Mouse (Mus musculus) thymus, postnatal 10 days (tissue): ENCODE measurements around the gene Spns3.
"Not testable (repeated sequence)": the region's sequence is repeated elsewhere in the genome, so short reads cannot be mapped to it uniquely, and the experiment has no call there.

ENCODE experiments used
- DNase-seq, 2 experiments: peaks; one replicate each; pipeline ENCODE4 v3.0.0; 2021; ENCODE audit warnings: low spot score in 2 of 2

Gene Spns3

GRCm38 (mm10) chr11:72558155-72558554, 7.8 kb upstream of the Spns3 start:
- no peak for DNase-seq

GRCm38 (mm10) chr11:72556953-72557352, 6.6 kb upstream of the Spns3 start:
- DNase-seq = no peak

GRCm38 (mm10) chr11:72556470-72556869, 6.2 kb upstream of the Spns3 start:
- no peak for DNase-seq

GRCm38 (mm10) chr11:72551531-72552105, 1.3 kb upstream of the Spns3 start:
- no peak for DNase-seq

- no peak for DNase-seq
These were observed 3.1 kb downstream of the Spns3 start for GRCm38 (mm10) chr11:72547181-72547580.

GRCm38 (mm10) chr11:72544716-72545115, 5.6 kb downstream of the Spns3 start:
- no peak for DNase-seq

- not testable (repeated sequence) for DNase-seq
These were observed 6.6 kb downstream of the Spns3 start for GRCm38 (mm10) chr11:72543692-72544091.

GRCm38 (mm10) chr11:72542586-72542985, 7.7 kb downstream of the Spns3 start:
- no peak for DNase-seq

GRCm38 (mm10) chr11:72541928-72542327, 8.4 kb downstream of the Spns3 start:
- no peak for DNase-seq

- no peak for DNase-seq
These were observed 9.9 kb downstream of the Spns3 start for GRCm38 (mm10) chr11:72540437-72540836.

GRCm38 (mm10) chr11:72538811-72539210, 11.5 kb downstream of the Spns3 start:
- DNase-seq = no peak

GRCm38 (mm10) chr11:72538037-72538755, 12.1 kb downstream of the Spns3 start:
- DNase-seq = no peak

- no peak for DNase-seq
These were observed 12.8 kb downstream of the Spns3 start for GRCm38 (mm10) chr11:72537503-72537902.

GRCm38 (mm10) chr11:72535519-72535918, 14.8 kb downstream of the Spns3 start:
- DNase-seq = peak; percentile 12 to 51

GRCm38 (mm10) chr11:72532890-72533289, 17.4 kb downstream of the Spns3 start:
- DNase-seq = no peak

- DNase-seq = no peak
These were observed 18.7 kb downstream of the Spns3 start for GRCm38 (mm10) chr11:72531632-72532031.

GRCm38 (mm10) chr11:72531144-72531543, 19.2 kb downstream of the Spns3 start:
- no peak for DNase-seq

GRCm38 (mm10) chr11:72526190-72526589, 24.1 kb downstream of the Spns3 start:
- no peak for DNase-seq

- no peak for DNase-seq
These were observed 26.6 kb downstream of the Spns3 start for GRCm38 (mm10) chr11:72523711-72524110.

GRCm38 (mm10) chr11:72522616-72523041, 27.7 kb downstream of the Spns3 start:
- no peak for DNase-seq

- no peak for DNase-seq
These were observed 28.4 kb downstream of the Spns3 start for GRCm38 (mm10) chr11:72521598-72522541.

- DNase-seq = no peak
These were observed 30.4 kb downstream of the Spns3 start for GRCm38 (mm10) chr11:72519895-72520294.
